Mouse (Mus musculus) left cerebral cortex, adult 2 months (tissue): ENCODE measurements around the gene 2810408A11Rik. TPM values are rescaled to one million over a fixed set of nuclear protein-coding genes. Genes with fewer than 3 reads are reported as not detected.
A peak's percentile ranks its signal among the peaks of the same experiment; 100 is the strongest.

Experiments used
- DNase-seq, 2 experiments: peaks; one replicate each; pipeline ENCODE4 v3.0.0; 2021 to 2022; ENCODE audit warnings: low spot score in 2 of 2, mixed read lengths in 1 of 2; ENCODE audit errors: extremely low spot score in 1 of 2
- H3K27ac ChIP-seq: fragments of 200-600 bp; 2 replicates; pipeline ENCODE4 v1.8.1; 2022
- H3K4me3 ChIP-seq: fragments of 200-600 bp; 2 replicates; pipeline ENCODE4 v1.8.1; 2022
- CTCF ChIP-seq: fragments of 200-600 bp; IDR thresholded peaks from 2 replicates; pipeline ENCODE4 v1.8.1; 2022; ENCODE audit warnings: antibody characterized with exemption, mild to moderate bottlenecking, moderate library complexity
- intact Hi-C: fragments of 180-260 bp; cut with DNase I; formaldehyde crosslinking; loops from one replicate; pipeline ENCODE4 v1.15.1; 2025
- total RNA-seq, 2 experiments: library from RNA; stranded (reverse); gene quantifications; 2 replicates each; pipeline ENCODE4 v1.2.3; 2021

2810408A11Rik gene
- total RNA-seq, 2 experiments from 2014 or later = 0.23 to 0.87 TPM

DNA sequence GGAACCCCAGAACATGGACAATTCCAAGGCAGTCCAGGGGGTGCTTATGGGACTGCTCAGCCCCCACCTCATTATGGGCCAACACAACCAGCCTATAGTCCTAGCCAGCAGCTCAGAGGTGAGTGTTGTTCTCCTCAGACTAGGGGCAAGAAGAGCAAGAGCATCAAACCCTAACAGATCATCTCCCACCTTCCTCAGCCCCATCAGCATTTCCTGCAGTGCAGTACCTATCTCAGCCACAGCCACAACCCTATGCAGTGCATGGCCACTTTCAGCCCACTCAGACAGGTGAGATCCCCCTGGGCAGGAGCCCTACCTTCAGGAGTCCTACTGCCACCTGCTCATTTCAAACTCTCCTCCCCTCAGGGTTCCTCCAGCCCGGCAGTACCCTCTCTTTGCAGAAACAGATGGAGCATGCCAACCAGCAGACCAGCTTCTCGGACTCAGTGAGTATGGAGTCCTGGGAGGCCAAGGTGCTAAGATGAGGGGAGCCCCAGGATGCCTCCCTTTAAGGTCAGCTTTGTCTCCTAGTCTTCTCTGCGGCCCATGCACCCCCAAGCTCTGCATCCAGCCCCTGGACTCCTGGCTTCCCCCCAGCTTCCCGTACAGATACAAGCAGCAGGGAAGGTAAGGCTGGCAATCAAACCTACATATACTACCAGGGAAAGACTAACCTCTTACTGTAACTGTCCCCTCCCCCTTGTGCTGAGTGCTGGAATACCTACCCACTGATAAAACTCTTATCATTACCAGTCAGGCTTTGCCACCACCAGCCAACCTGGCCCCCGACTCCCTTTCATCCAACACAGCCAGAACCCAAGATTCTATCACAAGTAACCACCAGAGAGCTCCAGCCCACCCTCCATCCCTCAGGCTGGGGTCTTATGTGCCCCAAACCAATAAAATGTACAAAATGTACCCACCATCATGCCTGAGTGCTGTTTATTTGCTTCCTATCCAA is 15.2 kb upstream of the 2810408A11Rik start:
- DNase-seq = no peak
- H3K4me3 ChIP-seq = no peak overlapping the region
- intact Hi-C loops = no loop called here
- peak; percentile 15 for TF ChIP-seq CTCF
- no peak overlapping the region for H3K27ac ChIP-seq

DNA sequence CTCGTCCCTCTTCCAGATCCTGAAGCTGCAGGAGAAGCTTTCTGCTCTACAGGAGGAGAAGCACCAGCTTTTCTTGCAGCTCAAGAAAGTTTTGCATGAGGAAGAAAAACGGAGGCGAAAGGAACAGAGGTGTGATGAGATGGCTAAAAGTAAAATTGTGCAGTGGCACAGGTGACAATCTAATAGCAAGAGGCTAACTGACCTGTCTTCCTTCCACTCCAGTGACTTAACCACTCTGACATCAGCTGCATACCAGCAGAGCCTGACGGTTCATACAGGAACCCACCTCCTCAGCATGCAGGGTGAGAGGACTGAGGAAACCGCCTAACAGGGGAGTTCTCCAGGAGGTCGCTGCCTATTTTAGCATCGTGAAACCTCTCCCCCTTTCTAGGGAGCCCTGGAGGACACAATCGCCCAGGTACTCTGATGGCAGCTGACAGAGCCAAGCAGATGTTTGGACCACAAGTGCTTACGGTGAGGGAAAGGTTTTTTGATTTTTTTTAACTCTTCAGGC is 14.2 kb upstream of the 2810408A11Rik start:
- intact Hi-C loops = no loop called here
- H3K27ac ChIP-seq = no peak overlapping the region
- peak overlapping the region; percentile 97 for H3K4me3 ChIP-seq
- no peak for TF ChIP-seq CTCF
- DNase-seq = no peak

DNA sequence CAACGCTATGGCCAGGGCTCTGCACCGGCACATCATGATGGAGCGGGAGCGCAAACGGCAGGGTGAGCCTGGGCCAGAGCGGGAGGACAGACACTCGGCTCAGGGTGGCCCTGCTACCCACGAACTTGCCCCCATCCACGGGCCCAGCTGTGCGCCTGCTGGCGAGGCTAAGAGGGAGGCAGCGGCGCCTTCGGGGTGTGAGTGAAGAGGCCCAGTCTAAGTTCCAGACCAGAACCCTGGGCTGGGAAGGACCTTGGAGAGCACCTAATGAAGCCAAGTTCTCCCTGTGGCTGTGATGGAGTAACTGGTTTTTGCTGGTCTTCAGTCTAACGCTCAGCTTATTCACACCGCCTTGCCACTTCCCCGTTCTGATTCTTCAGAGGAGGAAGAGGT is 13.6 kb upstream of the 2810408A11Rik start:
- H3K27ac ChIP-seq = peak overlapping the region; percentile 98
- no peak for DNase-seq
- no peak for TF ChIP-seq CTCF
- peak overlapping the region; percentile 97 for H3K4me3 ChIP-seq
- intact Hi-C loops = no loop called here

DNA sequence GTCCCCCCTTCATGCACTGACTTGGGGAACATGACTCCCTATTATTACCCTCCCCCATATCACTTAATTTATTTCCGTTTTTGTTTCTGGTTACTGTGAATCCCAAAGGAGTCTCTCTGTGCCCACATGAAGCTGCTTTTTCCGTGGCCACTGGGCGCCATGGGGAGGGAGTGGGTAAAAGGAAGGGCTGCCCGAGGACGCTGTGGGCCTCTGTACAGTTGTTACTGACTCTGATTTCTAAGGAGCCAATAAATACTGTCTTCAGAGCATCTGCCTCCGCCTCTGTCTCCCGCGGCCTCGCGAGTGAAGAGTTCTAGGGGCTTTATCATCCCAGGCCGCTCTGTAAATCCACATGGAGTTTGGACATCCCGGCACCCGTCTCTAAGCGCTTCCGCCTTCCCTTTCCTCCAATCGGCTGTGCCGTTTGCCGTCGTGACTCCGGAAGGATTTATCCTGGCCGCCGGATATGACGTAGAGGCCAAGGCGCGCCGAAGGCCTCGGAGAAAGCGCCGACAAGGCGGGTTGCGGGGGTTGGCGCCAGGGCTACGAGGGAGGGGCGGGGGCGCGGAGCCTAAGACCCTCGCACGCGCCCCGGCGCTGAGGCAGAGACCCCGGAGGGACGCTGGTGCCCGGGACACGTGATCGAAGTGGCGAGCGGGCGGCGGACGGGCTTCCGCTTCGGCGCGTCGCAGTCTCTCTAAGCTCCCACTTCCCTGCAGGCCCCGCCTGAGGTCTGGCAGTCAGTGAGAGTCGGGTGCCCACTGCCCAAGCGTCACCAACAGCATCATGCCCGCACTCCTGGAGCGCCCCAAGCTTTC is 13.0 kb upstream of the 2810408A11Rik start, which contains the start of gene Gps2:
Gene Gps2 (plus strand): TSS at position 335 of the 818 bp plus-strand sequence.
- H3K27ac ChIP-seq = peak within 1 kb of the TSS; percentile 98
- TF ChIP-seq CTCF = no peak
- peak; percentile 92 to 93 for DNase-seq
- H3K4me3 ChIP-seq = peak within 1 kb of the TSS; percentile 97
- intact Hi-C loops = no loop called here

DNA sequence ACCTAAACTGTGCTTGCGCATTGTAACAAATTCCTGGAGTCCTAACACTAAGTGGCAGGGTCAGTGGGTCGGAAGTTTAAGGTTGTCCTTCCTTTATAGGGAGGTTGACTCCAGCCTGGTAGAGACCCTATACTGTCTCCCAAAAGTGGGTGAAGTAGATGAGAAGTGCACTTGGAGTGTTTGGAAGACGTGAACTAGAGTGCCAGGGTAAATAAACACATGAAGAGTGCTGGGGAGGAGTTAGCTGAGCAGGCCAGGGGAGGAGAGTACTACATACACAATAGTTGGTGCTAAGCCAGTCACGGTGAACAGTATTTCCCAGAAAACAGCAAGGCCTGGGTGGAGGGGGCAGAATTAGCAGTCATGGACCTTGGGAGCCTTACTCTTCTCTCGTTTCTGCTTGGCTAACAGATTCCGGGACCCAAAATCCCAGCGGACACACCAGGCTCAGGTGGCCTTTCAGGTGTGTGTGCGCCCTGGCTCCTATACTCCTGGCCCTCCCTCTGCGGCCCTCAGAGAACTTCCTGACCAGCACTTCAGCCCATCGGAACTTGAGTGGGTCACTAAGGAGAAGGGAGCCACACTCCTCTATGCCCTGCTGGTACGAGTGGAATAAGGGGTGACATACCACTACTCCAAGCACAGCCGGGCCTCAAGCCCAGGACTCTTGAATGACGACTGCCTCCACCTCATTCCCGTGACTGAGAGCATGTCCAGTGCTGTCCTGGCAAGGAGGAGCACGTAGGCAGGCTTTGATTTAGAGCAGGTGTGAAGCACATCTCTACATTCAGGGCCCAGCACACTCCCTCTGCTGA is 12.1 kb upstream of the 2810408A11Rik start:
- no peak for TF ChIP-seq CTCF
- intact Hi-C loops = no loop called here
- Histone ChIP-seq H3K27ac (no peak overlapping the region), H3K4me3 (peak overlapping the region; percentile 97)
- DNase-seq = no peak

DNA sequence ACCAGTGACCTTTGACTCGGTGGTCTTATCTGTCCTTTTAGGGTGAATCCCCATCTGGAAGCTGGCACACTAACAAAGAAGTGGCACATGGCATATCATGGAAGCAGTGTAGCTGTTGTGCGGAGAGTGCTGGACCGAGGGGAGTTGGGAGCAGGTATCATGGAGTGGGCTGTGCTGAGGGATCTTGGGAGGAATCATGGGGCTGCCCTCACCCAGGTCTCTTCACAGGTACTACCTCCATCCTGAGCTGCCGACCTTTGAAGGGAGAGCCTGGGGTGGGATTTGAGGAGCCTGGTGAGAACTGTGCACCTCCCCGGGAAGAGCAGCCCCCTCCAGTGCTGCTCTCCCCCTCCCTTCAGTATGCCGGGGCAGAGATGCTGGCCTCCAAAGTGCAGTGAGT is 10.9 kb upstream of the 2810408A11Rik start:
- Histone ChIP-seq H3K4me3 (no peak overlapping the region), H3K27ac (no peak overlapping the region)
- intact Hi-C loops = no loop called here
- TF ChIP-seq CTCF = no peak
- no peak for DNase-seq

DNA sequence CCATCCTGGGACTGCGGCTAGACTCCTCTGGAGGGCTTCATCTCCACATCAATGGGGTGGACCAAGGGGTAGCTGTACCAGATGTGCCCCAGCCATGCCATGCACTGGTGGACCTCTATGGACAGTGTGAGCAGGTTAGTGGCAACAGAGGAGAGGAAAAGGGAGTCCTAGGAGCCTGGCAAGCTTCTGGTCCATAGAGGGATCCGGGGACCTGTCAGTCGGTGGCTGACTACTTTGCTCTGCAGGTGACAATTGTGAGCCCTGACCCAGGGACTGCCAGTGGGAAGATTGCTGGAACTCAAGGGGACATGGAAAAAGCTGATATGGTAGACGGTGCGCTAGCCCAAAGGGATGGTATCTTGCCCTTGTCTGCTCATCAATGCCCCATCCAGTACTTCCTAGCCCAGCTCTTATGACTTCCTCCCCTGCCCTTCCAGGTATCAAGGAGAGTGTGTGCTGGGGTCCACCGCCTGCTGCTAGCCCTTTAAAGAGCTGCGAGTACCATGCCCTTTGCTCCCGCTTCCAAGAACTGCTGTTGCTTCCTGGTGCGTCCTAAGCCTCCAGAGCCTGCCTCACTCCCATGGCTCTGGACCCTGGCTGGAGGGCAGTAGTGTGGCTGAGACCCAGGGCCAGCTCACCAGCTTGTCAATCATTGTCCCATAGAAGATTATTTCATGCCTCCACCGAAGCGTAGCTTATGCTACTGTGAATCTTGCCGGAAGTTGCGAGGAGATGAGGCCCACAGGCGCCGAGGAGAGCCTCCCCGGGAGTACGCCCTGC is 10.2 kb upstream of the 2810408A11Rik start:
- no peak overlapping the region for H3K27ac ChIP-seq
- TF ChIP-seq CTCF = no peak
- no peak for DNase-seq
- intact Hi-C loops = no loop called here
- H3K4me3 ChIP-seq = no peak overlapping the region

DNA sequence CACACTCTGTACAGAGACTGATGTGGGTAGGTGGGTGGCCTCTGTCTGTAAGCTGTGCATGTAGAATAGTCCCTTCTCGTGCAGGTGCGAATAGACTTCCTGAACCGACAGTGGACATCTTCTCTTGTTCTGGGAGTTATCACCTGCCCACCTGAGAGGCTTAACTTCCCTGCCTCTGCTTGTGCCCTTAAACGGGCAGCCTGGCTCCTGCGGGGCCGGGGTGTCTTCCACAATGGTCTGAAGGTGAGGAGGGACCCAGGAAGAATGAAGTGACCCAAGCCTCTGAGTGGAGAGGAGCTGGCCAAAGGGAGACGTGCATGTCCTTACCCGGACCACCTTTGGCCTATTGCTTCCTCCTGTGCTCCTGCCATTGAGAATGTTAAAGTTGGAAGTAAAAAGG is 9.4 kb upstream of the 2810408A11Rik start:
- no peak for DNase-seq
- H3K4me3 ChIP-seq = no peak overlapping the region
- no peak for TF ChIP-seq CTCF
- intact Hi-C loops = no loop called here
- H3K27ac ChIP-seq = no peak overlapping the region

DNA sequence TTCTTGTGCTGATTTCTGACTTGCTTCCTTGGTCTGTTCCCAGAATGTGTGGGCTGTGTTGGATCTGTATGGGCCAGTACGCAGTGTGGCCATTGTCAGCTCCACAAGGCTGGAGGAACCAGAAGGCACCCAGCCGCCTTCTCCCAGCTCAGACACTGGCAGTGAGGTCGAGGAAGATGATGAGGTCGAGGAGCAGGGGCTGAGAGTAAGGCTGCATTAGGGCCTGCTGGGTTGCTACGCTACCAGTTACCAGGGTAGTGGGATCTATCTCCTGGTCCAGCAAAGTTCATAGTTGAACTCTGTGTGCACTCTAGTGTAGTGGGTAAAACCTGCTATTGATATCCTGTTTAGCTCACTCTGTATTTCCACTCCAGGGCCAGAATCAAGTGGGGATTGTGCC is 8.4 kb upstream of the 2810408A11Rik start:
- Histone ChIP-seq H3K4me3 (no peak overlapping the region), H3K27ac (no peak overlapping the region)
- no peak for TF ChIP-seq CTCF
- no peak for DNase-seq
- intact Hi-C loops = no loop called here

DNA sequence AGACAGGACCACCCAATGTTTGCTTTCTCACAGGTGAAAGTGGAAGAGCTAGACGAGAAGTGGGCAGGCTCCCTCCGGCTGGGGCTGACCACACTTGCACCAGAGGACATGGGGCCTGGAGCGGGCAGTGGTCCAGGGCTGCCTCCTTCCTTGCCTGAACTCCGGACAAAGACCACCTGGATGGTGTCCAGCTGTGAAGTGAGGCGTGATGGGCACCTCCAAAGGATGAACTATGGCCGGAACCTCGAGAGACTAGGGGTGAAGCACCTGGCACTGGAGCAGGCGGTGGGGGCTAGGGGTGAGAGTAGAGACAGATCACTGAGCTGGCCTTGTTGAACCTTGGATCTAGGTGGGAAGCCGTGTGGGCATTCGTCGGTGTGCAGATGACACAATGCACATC is 7.9 kb upstream of the 2810408A11Rik start:
- no peak overlapping the region for H3K4me3 ChIP-seq
- no peak for TF ChIP-seq CTCF
- intact Hi-C loops = no loop called here
- DNase-seq = no peak
- H3K27ac ChIP-seq = no peak overlapping the region
